Comparison of ENCODE assay signal across 9 mouse cellular contexts in the genomic region with DNA sequence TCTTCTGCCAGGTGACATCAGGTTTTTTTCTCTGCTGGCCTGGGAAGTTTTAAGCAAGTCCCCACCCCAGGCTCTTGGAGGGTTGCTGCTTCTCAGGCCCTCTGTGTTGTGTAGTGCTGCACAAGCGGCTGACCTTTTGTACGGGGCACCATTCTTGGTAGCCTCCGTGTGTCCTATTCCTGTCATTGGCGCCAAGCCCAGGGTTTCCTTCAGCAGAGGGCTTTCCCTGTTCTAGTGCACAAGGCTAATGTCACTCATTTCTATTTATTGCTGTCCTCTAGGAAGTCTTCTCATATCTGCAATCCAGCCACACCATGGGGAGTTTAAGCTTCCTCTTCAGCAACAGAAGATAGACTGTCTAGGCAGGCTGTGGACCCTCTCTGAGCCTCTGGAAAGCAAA. TPM values are rescaled to one million over a fixed set of nuclear protein-coding genes. Genes with fewer than 3 reads are reported as not detected.
A peak's percentile ranks its signal among the peaks of the same experiment; 100 is the strongest.
DNase-seq lines count a peak whose midpoint lies in the region; ATAC-seq and TF ChIP-seq lines count a peak whose summit lies in the region.
"Had no signal": no experiment of that assay in that cellular context is flagged by ENCODE, and none has a peak within 500 bp of the region (broad histone marks: within the 10 kb centered on the region; RNA-seq: fewer than 3 reads in every experiment).

No protein-coding gene starts in this region.

- H3K36me3 ChIP-seq in stomach, postnatal 0 days (ENCODE audit: control insufficient read depth, insufficient read depth, low read length), result no peaks in the 10 kb centered on the region
- H3K36me3 ChIP-seq in intestine, embryonic 15.5 days, result no peaks in the 10 kb centered on the region

- H3K27me3 ChIP-seq in stomach, postnatal 0 days (ENCODE audit: control insufficient read depth, insufficient read depth, low read length), result no peaks in the 10 kb centered on the region
- H3K27me3 ChIP-seq in intestine, embryonic 15.5 days (replicated peaks), result no peaks in the 10 kb centered on the region; the same call in 1 of the 2 replicates

- H3K4me3 ChIP-seq in stomach, postnatal 0 days (ENCODE audit: low read depth, low read length), result no peak overlapping the region
- H3K4me3 ChIP-seq in intestine, embryonic 15.5 days (replicated peaks), result no peak overlapping the region

- no peak for ATAC-seq in erythroid progenitor cell, adult 5-6 weeks (replicated peaks; ENCODE audit: low FRiP score, poor library complexity, severe bottlenecking)
- no peak for ATAC-seq in stomach, postnatal 0 days (ENCODE audit: low FRiP score, low TSS enrichment)
- no peak for ATAC-seq in intestine, embryonic 15.5 days
- ATAC-seq: Patski had no signal

- TF ChIP-seq EP300 in stomach, postnatal 0 days (optimal IDR thresholded peaks at IDR 0.05), result no peak

- no peak overlapping the region for H3K4me2 ChIP-seq in stomach, postnatal 0 days (replicated peaks; ENCODE audit: low read depth)
- H3K4me2 ChIP-seq in intestine, embryonic 15.5 days (replicated peaks), result no peak overlapping the region

- no peak overlapping the region for H3K27ac ChIP-seq in stomach, postnatal 0 days (replicated peaks)
- H3K27ac ChIP-seq in intestine, embryonic 15.5 days, result no peak overlapping the region

- intact Hi-C loops in gastrocnemius, postnatal 36 days (cut with DNase I), result no loop called here

- no peaks in the 10 kb centered on the region for H3K4me1 ChIP-seq in stomach, postnatal 0 days (replicated peaks; ENCODE audit: control insufficient read depth, insufficient read depth)
- H3K4me1 ChIP-seq in intestine, embryonic 15.5 days (replicated peaks), result no peaks in the 10 kb centered on the region

- peak; percentile 17 to 18 for DNase-seq in cerebellum, adult 18-20 months
- DNase-seq in cerebellum, adult 11 months, result no peak
- DNase-seq in adipocyte (ENCODE audit: low spot score), result peak; percentile 86
- peak; percentile 44 to 60 for DNase-seq in gastrocnemius, postnatal 36 days
- DNase-seq in heart, postnatal 4 days, result peak; percentile 84
- no peak for DNase-seq in stomach, postnatal 0 days (ENCODE audit: low spot score)

- H3K9me3 ChIP-seq in stomach, postnatal 0 days (ENCODE audit: control insufficient read depth, low read length), result no peaks in the 10 kb centered on the region
- no peaks in the 10 kb centered on the region for H3K9me3 ChIP-seq in intestine, embryonic 15.5 days

- no peak overlapping the region for H3K9ac ChIP-seq in stomach, postnatal 0 days (ENCODE audit: low read length)
- no peak overlapping the region for H3K9ac ChIP-seq in intestine, embryonic 15.5 days

- no peak for TF ChIP-seq CTCF in stomach, postnatal 0 days (IDR thresholded peaks at IDR 0.05; ENCODE audit: low read depth)

- 63% methylated on average over 4 of the region's 4 CpGs for WGBS in stomach, postnatal 0 days
- WGBS in intestine, embryonic 15.5 days, result 67% methylated on average over 4 of the region's 4 CpGs

RNA-seq across cellular contexts. Expression of a gene that starts 6.2 kb away (rescaled TPM):
- total RNA-seq in gastrocnemius, postnatal 36 days (2021), result 10 to 100 TPM; 10.3 to 11.1 TPM
- 10 to 100 TPM; 11.0 to 11.6 TPM for total RNA-seq in heart, postnatal 4 days (2021)
- total RNA-seq in erythroid progenitor cell, adult 5-6 weeks (2015; ENCODE audit: low replicate concordance), result 0.84 and 2.5 TPM in 2 replicates
- total RNA-seq in erythroid progenitor cell, adult 5-6 weeks (2017; ENCODE audit: low replicate concordance), result 0.77 and 1.3 TPM in 2 replicates
- polyA plus RNA-seq in stomach, postnatal 0 days (2015; fragmentation: Nextera tagmentation; extraction: Ambion mirVana), result 1.3 and 1.6 TPM in 2 replicates
- 2.7 and 3.1 TPM in 2 replicates for polyA plus RNA-seq in intestine, embryonic 15.5 days (2015; fragmentation: Nextera tagmentation; extraction: Ambion mirVana)

Comparison
In these comparisons a context has a peak if more than half of its experiments do, and no peak if none do; other contexts are left out.
1. DNase-seq: peak in cerebellum, adult 18-20 months (2 of 2), adipocyte (single experiment), gastrocnemius, postnatal 36 days (2 of 2) and heart, postnatal 4 days (single experiment); none in cerebellum, adult 11 months (single experiment) and stomach, postnatal 0 days (single experiment).